Mouse (Mus musculus) cerebellum, adult 2 months (tissue): ENCODE measurements around the gene Lrrc41. TPM values are rescaled to one million over a fixed set of nuclear protein-coding genes. Genes with fewer than 3 reads are reported as not detected.

Source experiments
- DNase-seq, 2 experiments: peaks; one replicate each; pipeline ENCODE4 v3.0.0; 2021
- H3K27ac ChIP-seq: fragments of 200-500 bp; 2 replicates; pipeline ENCODE4 v1.5.1; 2012; ENCODE audit warnings: low read length, control low read depth, inconsistent platforms; ENCODE audit not compliant: insufficient read depth
- H3K27me3 ChIP-seq: fragments of 200-500 bp; 2 replicates; pipeline ENCODE4 v1.6.1; 2012; ENCODE audit warnings: inconsistent platforms, mild to moderate bottlenecking, low read length, moderate library complexity; ENCODE audit not compliant: control insufficient read depth, insufficient read depth
- H3K4me1 ChIP-seq: fragments of 200-500 bp; 2 replicates; pipeline ENCODE4 v1.6.1; 2011; ENCODE audit warnings: low read length; ENCODE audit not compliant: control insufficient read depth, insufficient read depth
- H3K4me3 ChIP-seq: fragments of 200-500 bp; replicated peaks from 2 replicates; pipeline ENCODE3; 2011; ENCODE audit warnings: mild to moderate bottlenecking, low read depth, low read length, control low read depth; ENCODE audit not compliant: insufficient read depth
- CTCF ChIP-seq: fragments of 200-500 bp; IDR thresholded peaks from 2 replicates; pipeline ENCODE4 v1.5.1; 2011; ENCODE audit warnings: low read depth, mild to moderate bottlenecking, control low read depth, low read length, moderate library complexity, borderline replicate concordance; ENCODE audit not compliant: insufficient read depth
- POLR2A ChIP-seq: fragments of 200-500 bp; IDR thresholded peaks from 2 replicates; pipeline ENCODE4 v1.6.1; 2011; ENCODE audit warnings: low read length, control low read depth, borderline replicate concordance; ENCODE audit not compliant: insufficient read depth
- WGBS: fragments of 180-500 bp; shearing (Covaris S2); methylation state at CpG from one replicate; pipeline ENCODE4 v1.1.7; 2018; 5-methylcytosine and 5-hydroxymethylcytosine counted together
- polyA plus RNA-seq: library from polyadenylated mRNA; depleted of rRNA; stranded (reverse); fragments of >200 nt; gene quantifications from 2 replicates; pipeline ENCODE4 v1.2.3, GENCODE M21; 2012; rRNA removed

Lrrc41 gene
- polyA plus RNA-seq = 34.6 and 36.6 TPM in 2 replicates

- under 1% methylated on average over 55 of the region's 55 CpGs for WGBS
- peak; percentile 93; the same call in 1 of the 2 replicates for TF ChIP-seq POLR2A
- TF ChIP-seq CTCF = no peak
- DNase-seq = peak; percentile 95 to 96
- Histone ChIP-seq H3K4me3 (peak within 1 kb of the TSS; percentile 93), H3K27ac (peak within 1 kb of the TSS; percentile 93), H3K27me3 (no peaks in the 10 kb centered on the region), H3K4me1 (peaks cover 13% of the 10 kb centered on the region; the same call in 1 of the 2 replicates)
Measured at GRCm38 (mm10) chr4:116074861-116075620, at the start of gene Lrrc41, which contains the start of gene Uqcrh. Gene Lrrc41 (plus strand): TSS chr4:116075269. Gene Uqcrh (minus strand): TSS chr4:116075071.

GRCm38 (mm10) chr4:116032906-116033305 is 42.2 kb upstream of the Lrrc41 start:
- Histone ChIP-seq H3K27ac (no peak overlapping the region), H3K4me1 (no peaks in the 10 kb centered on the region), H3K27me3 (no peaks in the 10 kb centered on the region), H3K4me3 (no peak overlapping the region)
- no peak for TF ChIP-seq CTCF
- TF ChIP-seq POLR2A = no peak
- DNase-seq = no peak
- 91% methylated on average over 9 of the region's 9 CpGs for WGBS

GRCm38 (mm10) chr4:116033374-116033773 is 41.7 kb upstream of the Lrrc41 start:
- Histone ChIP-seq H3K4me1 (no peaks in the 10 kb centered on the region), H3K27me3 (no peaks in the 10 kb centered on the region), H3K4me3 (no peak overlapping the region), H3K27ac (no peak overlapping the region)
- WGBS = 41% methylated on average over 5 of the region's 5 CpGs
- TF ChIP-seq POLR2A (no peak), CTCF (no peak)
- DNase-seq = no peak

DNA sequence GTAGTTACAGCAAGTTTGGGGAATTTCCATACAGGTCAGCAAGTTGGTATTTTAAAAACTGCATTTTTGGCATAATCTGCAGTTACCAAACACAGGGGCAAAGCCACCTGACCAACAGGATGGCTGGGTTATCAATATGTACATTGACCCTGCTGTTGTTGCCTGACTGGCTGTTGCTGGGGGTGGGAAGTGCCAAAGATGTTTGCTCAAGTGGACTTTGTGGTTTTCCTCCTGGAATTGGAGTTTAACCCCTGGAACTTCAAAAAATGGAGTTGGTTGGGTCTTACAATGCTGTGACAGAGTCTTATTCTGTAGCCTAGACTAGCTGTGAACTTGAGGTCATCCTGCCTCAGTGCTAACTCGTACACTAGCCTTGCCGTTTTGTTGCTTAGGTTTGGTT is 34.6 kb upstream of the Lrrc41 start:
- Histone ChIP-seq H3K27me3 (no peaks in the 10 kb centered on the region), H3K27ac (no peak overlapping the region), H3K4me3 (no peak overlapping the region), H3K4me1 (no peaks in the 10 kb centered on the region)
- TF ChIP-seq POLR2A = no peak
- TF ChIP-seq CTCF = no peak
- WGBS = 95% methylated on average over 2 of the region's 2 CpGs
- DNase-seq = no peak

GRCm38 (mm10) chr4:116042186-116042585 is 32.9 kb upstream of the Lrrc41 start:
- Histone ChIP-seq H3K4me1 (no peaks in the 10 kb centered on the region), H3K27ac (no peak overlapping the region), H3K4me3 (no peak overlapping the region), H3K27me3 (no peaks in the 10 kb centered on the region)
- TF ChIP-seq POLR2A = no peak
- no peak for DNase-seq
- 77% methylated on average over 3 of the region's 3 CpGs for WGBS

DNA sequence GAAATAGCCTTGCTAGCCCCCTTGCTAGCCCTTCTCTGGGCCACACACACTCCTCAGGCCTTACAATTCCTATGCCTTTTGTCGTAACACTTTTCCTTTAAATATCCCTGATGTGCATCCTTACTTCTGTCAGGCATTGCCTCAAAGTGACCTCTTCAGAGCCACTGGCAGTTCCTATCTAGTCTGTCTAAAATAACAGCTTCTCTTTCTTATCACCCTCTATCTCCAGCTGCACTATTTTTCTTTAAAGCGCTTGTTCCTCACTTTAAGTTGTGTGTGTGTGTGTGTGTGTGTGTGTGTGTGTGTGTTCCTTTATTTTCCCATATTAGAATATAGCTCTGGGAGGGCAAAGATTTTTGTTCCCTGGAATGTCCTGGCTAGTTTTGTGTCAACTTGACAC is 28.5 kb upstream of the Lrrc41 start:
- no peaks in the 10 kb centered on the region for H3K4me1 ChIP-seq
- WGBS = 96% methylated on average over 2 of the region's 2 CpGs
- H3K27ac ChIP-seq = no peak overlapping the region

GRCm38 (mm10) chr4:116047681-116048080 is 27.4 kb upstream of the Lrrc41 start:
- H3K4me1 ChIP-seq = no peaks in the 10 kb centered on the region
- DNase-seq = no peak
- H3K27ac ChIP-seq = no peak overlapping the region
- H3K27me3 ChIP-seq = no peaks in the 10 kb centered on the region
- no peak for TF ChIP-seq CTCF
- no peak for TF ChIP-seq POLR2A
- H3K4me3 ChIP-seq = no peak overlapping the region
- WGBS = 100% methylated on average over 1 of the region's 1 CpGs

More for the DNA sequence above, 28.5 kb upstream of the Lrrc41 start:
- Histone ChIP-seq H3K27me3 (no peaks in the 10 kb centered on the region), H3K4me3 (no peak overlapping the region)
- TF ChIP-seq CTCF (no peak), POLR2A (no peak)
- no peak for DNase-seq
